Mouse (Mus musculus) embryonic facial prominence, embryonic 13.5 days (tissue): ENCODE measurements around the gene Cer1. TPM values are rescaled to one million over a fixed set of nuclear protein-coding genes. Genes with fewer than 3 reads are reported as not detected.

Experiments
- ATAC-seq: fragments of 200-750 bp; cut with Nextera tagmentation; 2 replicates; pipeline ENCODE4 v1.8.0; 2017; ENCODE audit warnings: low read depth; ENCODE audit not compliant: insufficient number of reproducible peaks, insufficient read depth, low FRiP score, low TSS enrichment
- H3K27ac ChIP-seq: fragments of 300-500 bp; sonication (generic); 2 replicates; pipeline ENCODE4 v1.5.1; 2015; ENCODE audit warnings: moderate library complexity, mild to moderate bottlenecking, inconsistent platforms
- H3K27me3 ChIP-seq: fragments of 300-500 bp; sonication (generic); 2 replicates; pipeline ENCODE4 v1.6.1; 2015; ENCODE audit warnings: mild to moderate bottlenecking, inconsistent platforms
- H3K36me3 ChIP-seq: fragments of 300-500 bp; sonication (generic); 2 replicates; pipeline ENCODE4 v1.6.1; 2015; ENCODE audit warnings: mild to moderate bottlenecking, inconsistent platforms
- H3K4me1 ChIP-seq: fragments of 300-500 bp; sonication (generic); 2 replicates; pipeline ENCODE4 v1.6.1; 2015; ENCODE audit warnings: inconsistent platforms
- H3K4me2 ChIP-seq: fragments of 300-500 bp; sonication (generic); 2 replicates; pipeline ENCODE4 v1.6.1; 2015; ENCODE audit warnings: moderate library complexity, mild to moderate bottlenecking, inconsistent platforms
- H3K4me3 ChIP-seq: fragments of 300-500 bp; sonication (generic); 2 replicates; pipeline ENCODE4 v1.5.1; 2015; ENCODE audit warnings: mild to moderate bottlenecking, inconsistent platforms
- H3K9ac ChIP-seq: fragments of 300-500 bp; sonication (generic); 2 replicates; pipeline ENCODE4 v1.6.1; 2015; ENCODE audit warnings: mild to moderate bottlenecking, inconsistent platforms
- H3K9me3 ChIP-seq: fragments of 300-500 bp; sonication (generic); 2 replicates; pipeline ENCODE4 v1.6.1; 2016; ENCODE audit warnings: inconsistent platforms
- WGBS: fragments of 180-500 bp; shearing (Covaris S2); methylation state at CpG from one replicate; pipeline ENCODE4 v1.1.7; 2015; ENCODE audit warnings: mixed read lengths; 5-methylcytosine and 5-hydroxymethylcytosine counted together
- polyA plus RNA-seq: library from polyadenylated mRNA; unstranded; fragments of >200 nt; fragmentation: Nextera tagmentation; extraction: Ambion mirVana; gene quantifications from 2 replicates; pipeline ENCODE4 v1.2.1, GENCODE M21; 2015

The Cer1 gene
- polyA plus RNA-seq, 1 experiment from 2014 or later: 0.27 TPM

- Histone ChIP-seq H3K4me2 (no peak overlapping the region), H3K4me1 (peaks cover 29% of the 10 kb centered on the region), H3K27me3 (no peaks in the 10 kb centered on the region), H3K27ac (peak overlapping the region; percentile 94), H3K36me3 (peaks cover 5% of the 10 kb centered on the region; the same call in 1 of the 2 replicates), H3K9me3 (no peaks in the 10 kb centered on the region), H3K4me3 (no peak overlapping the region), H3K9ac (no peak overlapping the region)
- 61% methylated on average over 5 of the region's 5 CpGs for WGBS
- no peak for ATAC-seq
Observed at GRCm38 (mm10) chr4:82892247-82892646, 7.3 kb upstream of the Cer1 start.

- H3K4me3 ChIP-seq: no peak overlapping the region
- WGBS: 56% methylated on average over 2 of the region's 2 CpGs
- no peaks in the 10 kb centered on the region for H3K27me3 ChIP-seq
- peak overlapping the region; percentile 30; the same call in 1 of the 2 replicates for H3K4me2 ChIP-seq
- H3K9ac ChIP-seq: no peak overlapping the region
- H3K36me3 ChIP-seq: peaks cover 2% of the 10 kb centered on the region; the same call in 1 of the 2 replicates
- peaks cover 29% of the 10 kb centered on the region for H3K4me1 ChIP-seq
- peak overlapping the region; percentile 94 for H3K27ac ChIP-seq
- H3K9me3 ChIP-seq: no peaks in the 10 kb centered on the region
- ATAC-seq: no peak
Observed at GRCm38 (mm10) chr4:82891566-82891965, 6.6 kb upstream of the Cer1 start.

GRCm38 (mm10) chr4:82891049-82891448 lies 6.1 kb upstream of the Cer1 start:
- H3K27me3 ChIP-seq: no peaks in the 10 kb centered on the region
- H3K9ac ChIP-seq: no peak overlapping the region
- H3K4me2 ChIP-seq: peak overlapping the region; percentile 30
- ATAC-seq: peak; percentile 83
- peaks cover 30% of the 10 kb centered on the region for H3K4me1 ChIP-seq
- WGBS: 28% methylated on average over 7 of the region's 7 CpGs
- no peaks in the 10 kb centered on the region for H3K9me3 ChIP-seq
- H3K36me3 ChIP-seq: no peaks in the 10 kb centered on the region
- peak overlapping the region; percentile 94 for H3K27ac ChIP-seq
- H3K4me3 ChIP-seq: no peak overlapping the region

GRCm38 (mm10) chr4:82890585-82890984 lies 5.6 kb upstream of the Cer1 start:
- Histone ChIP-seq H3K36me3 (no peaks in the 10 kb centered on the region), H3K9me3 (no peaks in the 10 kb centered on the region), H3K27ac (peak overlapping the region; percentile 94), H3K4me2 (peak overlapping the region; percentile 30), H3K4me3 (no peak overlapping the region), H3K9ac (no peak overlapping the region), H3K4me1 (peaks cover 35% of the 10 kb centered on the region), H3K27me3 (no peaks in the 10 kb centered on the region)
- WGBS: 46% methylated on average over 4 of the region's 4 CpGs
- peak; percentile 22; the same call in 1 of the 2 replicates for ATAC-seq

- Histone ChIP-seq H3K4me3 (no peak overlapping the region), H3K9ac (no peak overlapping the region), H3K4me2 (no peak overlapping the region), H3K27ac (no peak overlapping the region), H3K27me3 (no peaks in the 10 kb centered on the region), H3K36me3 (no peaks in the 10 kb centered on the region), H3K4me1 (peaks cover 37% of the 10 kb centered on the region), H3K9me3 (no peaks in the 10 kb centered on the region)
- no peak for ATAC-seq
- WGBS: 68% methylated on average over 2 of the region's 2 CpGs
Observed at GRCm38 (mm10) chr4:82886148-82886547, 1.2 kb upstream of the Cer1 start.

- Histone ChIP-seq H3K4me2 (no peak overlapping the region), H3K4me3 (no peak overlapping the region), H3K9me3 (no peaks in the 10 kb centered on the region), H3K27ac (no peak overlapping the region), H3K9ac (no peak overlapping the region), H3K27me3 (no peaks in the 10 kb centered on the region), H3K36me3 (no peaks in the 10 kb centered on the region), H3K4me1 (peaks cover 30% of the 10 kb centered on the region)
- no peak for ATAC-seq
- 65% methylated on average over 1 of the region's 1 CpGs for WGBS
Observed at GRCm38 (mm10) chr4:82885535-82885913, 576 bp upstream of the Cer1 start.

DNA sequence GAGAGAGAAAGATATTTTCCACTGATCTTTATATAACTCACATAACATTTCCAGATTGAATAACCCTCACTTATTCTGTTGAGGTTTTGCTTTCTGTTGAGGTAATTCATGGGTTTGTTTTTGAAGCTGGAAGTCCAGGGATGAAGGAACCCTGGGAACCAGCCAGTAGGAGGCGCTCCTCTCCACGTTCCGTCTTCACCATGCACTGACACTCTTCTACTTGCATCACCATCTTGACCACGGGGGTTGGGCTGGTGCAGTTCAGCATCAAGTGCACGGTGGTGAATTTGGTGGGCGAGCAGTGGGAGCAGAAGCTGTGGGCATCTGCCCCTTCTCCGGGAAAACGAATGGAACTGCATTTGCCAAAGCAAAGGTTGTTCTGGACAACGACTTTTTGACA lies 2.4 kb downstream of the Cer1 start:
- H3K27ac ChIP-seq: no peak overlapping the region
- WGBS: 89% methylated on average over 9 of the region's 9 CpGs
- H3K4me3 ChIP-seq: no peak overlapping the region
- no peak for ATAC-seq
- H3K4me2 ChIP-seq: no peak overlapping the region
- no peak overlapping the region for H3K9ac ChIP-seq
- no peaks in the 10 kb centered on the region for H3K9me3 ChIP-seq
- H3K27me3 ChIP-seq: no peaks in the 10 kb centered on the region
- peaks cover 17% of the 10 kb centered on the region for H3K4me1 ChIP-seq
- no peaks in the 10 kb centered on the region for H3K36me3 ChIP-seq

- ATAC-seq: no peak
- no peaks in the 10 kb centered on the region for H3K36me3 ChIP-seq
- peaks cover 17% of the 10 kb centered on the region for H3K4me1 ChIP-seq
- 82% methylated on average over 3 of the region's 3 CpGs for whole genome bisulfite sequencing
- no peak overlapping the region for H3K27ac ChIP-seq
- no peaks in the 10 kb centered on the region for H3K27me3 ChIP-seq
- H3K4me2 ChIP-seq: no peak overlapping the region
- no peak overlapping the region for H3K9ac ChIP-seq
- no peak overlapping the region for H3K4me3 ChIP-seq
- no peaks in the 10 kb centered on the region for H3K9me3 ChIP-seq
Observed at GRCm38 (mm10) chr4:82881366-82881765, 3.6 kb downstream of the Cer1 start.

GRCm38 (mm10) chr4:82880243-82880642 lies 4.7 kb downstream of the Cer1 start:
- no peak overlapping the region for H3K4me3 ChIP-seq
- no peaks in the 10 kb centered on the region for H3K27me3 ChIP-seq
- H3K4me1 ChIP-seq: peaks cover 10% of the 10 kb centered on the region
- H3K4me2 ChIP-seq: no peak overlapping the region
- no peak overlapping the region for H3K27ac ChIP-seq
- no peak overlapping the region for H3K9ac ChIP-seq
- no peaks in the 10 kb centered on the region for H3K9me3 ChIP-seq
- ATAC-seq: no peak
- 80% methylated on average over 2 of the region's 2 CpGs for WGBS
- no peaks in the 10 kb centered on the region for H3K36me3 ChIP-seq

DNA sequence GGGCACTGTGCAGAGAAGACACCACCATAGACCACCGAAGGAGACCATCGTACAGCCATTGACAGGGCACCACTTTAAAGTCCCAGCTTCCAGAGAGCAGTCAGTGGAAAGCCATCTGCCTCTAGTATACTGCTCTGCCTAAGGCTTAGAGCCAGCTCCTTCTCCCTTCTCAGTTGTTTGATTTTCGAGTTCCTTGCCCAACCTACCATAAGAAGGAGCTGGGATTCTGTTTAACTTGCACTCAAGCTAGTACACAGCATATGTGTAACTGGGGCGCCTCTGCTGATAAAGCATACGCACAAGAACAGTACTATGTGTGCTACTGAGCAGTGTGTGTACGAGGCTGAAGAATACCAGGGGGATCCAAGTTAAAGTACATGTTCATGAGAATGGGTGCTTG lies 5.8 kb downstream of the Cer1 start:
- WGBS: 83% methylated on average over 6 of the region's 6 CpGs
- no peak overlapping the region for H3K4me2 ChIP-seq
- ATAC-seq: no peak
- no peaks in the 10 kb centered on the region for H3K9me3 ChIP-seq
- H3K4me1 ChIP-seq: 0 out of 2 replicates have a peak, but pooled peaks cover 3% of the 10 kb centered on the region
- no peak overlapping the region for H3K9ac ChIP-seq
- no peaks in the 10 kb centered on the region for H3K36me3 ChIP-seq
- H3K27me3 ChIP-seq: no peaks in the 10 kb centered on the region
- H3K4me3 ChIP-seq: no peak overlapping the region
- H3K27ac ChIP-seq: no peak overlapping the region

DNA sequence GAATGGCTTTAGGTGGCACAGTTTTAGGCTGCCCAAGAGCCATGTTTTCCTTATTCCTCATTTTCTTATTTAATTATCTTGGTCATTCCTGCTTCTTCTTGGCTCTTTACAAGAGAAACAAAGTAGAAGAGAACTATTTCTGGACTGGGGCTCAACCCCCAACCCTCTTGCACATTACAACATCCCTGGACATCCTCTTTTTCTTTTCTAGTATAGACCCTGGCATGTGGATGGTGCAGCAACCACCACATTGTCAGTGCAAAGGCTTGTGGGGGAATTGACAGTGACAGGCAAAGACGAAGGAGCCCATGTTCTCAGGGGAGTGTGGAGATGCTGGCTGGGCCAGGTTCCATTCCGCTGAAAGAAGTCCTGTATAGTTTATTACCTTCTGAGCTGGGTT lies 8.3 kb downstream of the Cer1 start:
- no peaks in the 10 kb centered on the region for H3K36me3 ChIP-seq
- H3K27ac ChIP-seq: no peak overlapping the region
- H3K9me3 ChIP-seq: no peaks in the 10 kb centered on the region
- H3K9ac ChIP-seq: no peak overlapping the region
- no peaks in the 10 kb centered on the region for H3K27me3 ChIP-seq
- no peak for ATAC-seq
- peaks cover 15% of the 10 kb centered on the region for H3K4me1 ChIP-seq
- H3K4me3 ChIP-seq: no peak overlapping the region
- 85% methylated on average over 2 of the region's 2 CpGs for WGBS
- H3K4me2 ChIP-seq: no peak overlapping the region

- Histone ChIP-seq H3K27me3 (no peaks in the 10 kb centered on the region), H3K27ac (no peak overlapping the region), H3K9ac (no peak overlapping the region), H3K4me3 (no peak overlapping the region), H3K4me2 (no peak overlapping the region), H3K36me3 (no peaks in the 10 kb centered on the region), H3K9me3 (no peaks in the 10 kb centered on the region), H3K4me1 (peaks cover 15% of the 10 kb centered on the region)
- WGBS: 49% methylated on average over 4 of the region's 4 CpGs
- no peak for ATAC-seq
Observed at GRCm38 (mm10) chr4:82875532-82875931, 9.4 kb downstream of the Cer1 start.

GRCm38 (mm10) chr4:82874791-82875190 lies 10.2 kb downstream of the Cer1 start:
- no peaks in the 10 kb centered on the region for H3K27me3 ChIP-seq
- H3K27ac ChIP-seq: no peak overlapping the region
- no peaks in the 10 kb centered on the region for H3K9me3 ChIP-seq
- H3K36me3 ChIP-seq: no peaks in the 10 kb centered on the region
- ATAC-seq: no peak
- no peak overlapping the region for H3K4me2 ChIP-seq
- 57% methylated on average over 4 of the region's 4 CpGs for WGBS
- H3K9ac ChIP-seq: no peak overlapping the region
- peaks cover 15% of the 10 kb centered on the region for H3K4me1 ChIP-seq
- H3K4me3 ChIP-seq: no peak overlapping the region
